Mouse (Mus musculus) kidney, adult 2 months (tissue): ENCODE measurements around the gene Ajm1. TPM values are rescaled to one million over a fixed set of nuclear protein-coding genes. Genes with fewer than 3 reads are reported as not detected.

ENCODE experiments used
- DNase-seq: peaks from one replicate; pipeline ENCODE4 v3.0.0; 2021
- H3K27ac ChIP-seq: fragments of 200-500 bp; 2 replicates; pipeline ENCODE4 v1.5.1; 2012; ENCODE audit warnings: low read depth, low read length, control low read depth, inconsistent platforms; ENCODE audit not compliant: insufficient read depth
- H3K27me3 ChIP-seq: fragments of 200-500 bp; replicated peaks from 2 replicates; pipeline ENCODE4 v1.6.1; 2012; ENCODE audit warnings: mild to moderate bottlenecking, moderate library complexity, low read length, inconsistent platforms; ENCODE audit not compliant: control insufficient read depth, insufficient read depth
- H3K36me3 ChIP-seq: fragments of 200-500 bp; 2 replicates; pipeline ENCODE4 v1.6.1; 2012; ENCODE audit warnings: mild to moderate bottlenecking, moderate library complexity, low read length, inconsistent platforms; ENCODE audit not compliant: control insufficient read depth, insufficient read depth
- H3K4me1 ChIP-seq: fragments of 200-500 bp; 2 replicates; pipeline ENCODE4 v1.6.1; 2011; ENCODE audit warnings: low read length; ENCODE audit not compliant: control insufficient read depth, insufficient read depth
- H3K4me3 ChIP-seq: fragments of 200-500 bp; 2 replicates; pipeline ENCODE4 v1.5.1; 2011; ENCODE audit warnings: mild to moderate bottlenecking, low read depth, low read length, control low read depth; ENCODE audit not compliant: insufficient read depth
- CTCF ChIP-seq: fragments of 200-500 bp; conservative IDR thresholded peaks from 2 replicates; pipeline ENCODE4 v1.5.1; 2011; ENCODE audit warnings: low read depth, mild to moderate bottlenecking, control low read depth, low read length, moderate library complexity, mixed read lengths; ENCODE audit not compliant: insufficient read depth, insufficient read length
- POLR2A ChIP-seq: fragments of 200-500 bp; IDR thresholded peaks from one replicate; pipeline ENCODE4 v1.6.1; 2011; ENCODE audit warnings: low read depth, low read length, control low read depth
- WGBS: fragments of 180-500 bp; shearing (Covaris S2); methylation state at CpG from one replicate; pipeline ENCODE4 v1.1.7; 2018; 5-methylcytosine and 5-hydroxymethylcytosine counted together
- polyA plus RNA-seq: library from polyadenylated mRNA; depleted of rRNA; stranded (reverse); fragments of >200 nt; gene quantifications from 2 replicates; pipeline ENCODE4 v1.2.3, GENCODE M21; 2012

The Ajm1 gene
- polyA plus RNA-seq, 1 experiment: 0.36 TPM

GRCm38 (mm10) chr2:25551186-25551585, 30.4 kb downstream of the Ajm1 start:
- Histone ChIP-seq H3K27me3 (no peaks in the 10 kb centered on the region), H3K4me1 (no peaks in the 10 kb centered on the region), H3K4me3 (no peak overlapping the region), H3K27ac (no peak overlapping the region), H3K36me3 (no peaks in the 10 kb centered on the region)
- WGBS: 15% methylated on average over 5 of the region's 5 CpGs
- TF ChIP-seq CTCF (peak; percentile 88), POLR2A (no peak)
- DNase-seq: peak; percentile 83

- H3K4me1 ChIP-seq: no peaks in the 10 kb centered on the region; the same call in 1 of the 2 replicates
- TF ChIP-seq CTCF (no peak), POLR2A (no peak)
- WGBS: 62% methylated on average over 9 of the region's 9 CpGs
- DNase-seq: peak; percentile 17
- H3K4me3 ChIP-seq: no peak overlapping the region
- no peaks in the 10 kb centered on the region for H3K36me3 ChIP-seq
- no peak overlapping the region for H3K27ac ChIP-seq
- no peaks in the 10 kb centered on the region for H3K27me3 ChIP-seq
Observed at GRCm38 (mm10) chr2:25549021-25549991, 32.3 kb downstream of the Ajm1 start.

- Histone ChIP-seq H3K36me3 (no peaks in the 10 kb centered on the region), H3K4me1 (peaks cover 8% of the 10 kb centered on the region), H3K4me3 (peak within 1 kb of the TSS; percentile 85), H3K27ac (peak within 1 kb of the TSS; percentile 73), H3K27me3 (no peaks in the 10 kb centered on the region)
- TF ChIP-seq POLR2A (no peak), CTCF (no peak)
- DNase-seq: peak; percentile 100
- 3% methylated on average over 48 of the region's 48 CpGs for WGBS
Observed at GRCm38 (mm10) chr2:25546811-25547491, 34.6 kb downstream of the Ajm1 start, which contains the start of gene Traf2. TSS of gene Traf2 (minus strand) at chr2:25546940.

GRCm38 (mm10) chr2:25545996-25546810, 35.4 kb downstream of the Ajm1 start:
- Histone ChIP-seq H3K4me3 (peak overlapping the region; percentile 85), H3K36me3 (no peaks in the 10 kb centered on the region), H3K27ac (peak overlapping the region; percentile 73), H3K4me1 (peaks cover 13% of the 10 kb centered on the region), H3K27me3 (no peaks in the 10 kb centered on the region)
- no peak for DNase-seq
- TF ChIP-seq POLR2A (peak; percentile 3), CTCF (no peak)
- 5% methylated on average over 43 of the region's 43 CpGs for WGBS

- 48% methylated on average over 10 of the region's 10 CpGs for WGBS
- no peak overlapping the region for H3K4me3 ChIP-seq
- peak; percentile 24 for DNase-seq
- no peaks in the 10 kb centered on the region for H3K27me3 ChIP-seq
- TF ChIP-seq CTCF (no peak), POLR2A (no peak)
- peak overlapping the region; percentile 58 for H3K27ac ChIP-seq
- peaks cover 22% of the 10 kb centered on the region for H3K4me1 ChIP-seq
- no peaks in the 10 kb centered on the region for H3K36me3 ChIP-seq
Observed at GRCm38 (mm10) chr2:25541644-25542367, 39.8 kb downstream of the Ajm1 start.

- DNase-seq: peak; percentile 71
- peak overlapping the region; percentile 54 for H3K27ac ChIP-seq
- TF ChIP-seq POLR2A: no peak
- TF ChIP-seq CTCF: no peak
- no peaks in the 10 kb centered on the region for H3K27me3 ChIP-seq
- no peak overlapping the region for H3K4me3 ChIP-seq
- no peaks in the 10 kb centered on the region; the same call in 1 of the 2 replicates for H3K36me3 ChIP-seq
- 40% methylated on average over 4 of the region's 4 CpGs for WGBS
- peaks cover 22% of the 10 kb centered on the region for H3K4me1 ChIP-seq
Observed at GRCm38 (mm10) chr2:25540541-25540948, 41.0 kb downstream of the Ajm1 start.
